Mouse (Mus musculus): Measurements from ENCODE around the gene H2-Oa.

H2-Oa gene

DNA sequence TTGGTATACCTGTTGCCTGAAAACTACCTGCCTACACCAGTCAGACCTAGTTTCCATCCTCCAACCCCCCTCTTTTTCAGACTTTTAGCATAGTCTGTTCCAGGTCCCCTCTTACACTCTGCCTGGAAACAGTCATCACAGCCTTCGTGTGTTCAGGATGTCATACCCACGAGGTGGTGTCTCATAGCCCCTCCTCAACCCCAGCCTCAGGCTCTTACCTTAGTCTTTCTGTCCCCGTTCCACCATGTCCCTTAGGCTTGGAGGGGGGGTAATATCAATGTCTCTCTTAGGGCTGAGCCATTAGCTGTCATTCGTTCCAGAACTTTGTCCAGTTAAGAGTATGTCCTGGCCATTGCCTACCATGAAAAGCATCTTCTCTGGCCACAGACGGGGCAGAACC is 9.0 kb downstream of the H2-Oa start:
- DNase-seq (ENCODE audit: low read depth, low spot score), result no peak

DNA sequence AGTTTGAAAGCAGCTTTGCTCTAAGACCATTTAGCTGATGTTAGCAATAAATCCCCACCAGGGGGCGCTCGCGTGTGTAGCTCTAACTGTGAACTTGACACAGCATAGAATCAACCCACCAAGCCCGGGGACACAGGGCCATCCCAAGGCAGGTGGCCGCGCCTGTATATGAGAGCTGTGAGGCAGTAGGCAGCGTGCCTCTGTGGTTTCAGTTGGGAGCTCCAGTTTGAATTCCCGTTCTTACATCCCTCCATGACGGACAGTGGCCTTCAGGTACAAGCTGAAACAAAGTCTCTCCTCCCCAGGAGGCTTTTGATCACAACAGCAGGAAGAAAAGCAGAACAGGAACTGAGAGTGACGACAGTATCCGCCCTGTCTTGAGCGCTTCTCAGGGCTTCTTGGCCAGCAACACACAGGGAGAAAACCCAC is 9.5 kb downstream of the H2-Oa start:
- DNase-seq (ENCODE audit: low read depth, low spot score), result peak; percentile 76

DNA sequence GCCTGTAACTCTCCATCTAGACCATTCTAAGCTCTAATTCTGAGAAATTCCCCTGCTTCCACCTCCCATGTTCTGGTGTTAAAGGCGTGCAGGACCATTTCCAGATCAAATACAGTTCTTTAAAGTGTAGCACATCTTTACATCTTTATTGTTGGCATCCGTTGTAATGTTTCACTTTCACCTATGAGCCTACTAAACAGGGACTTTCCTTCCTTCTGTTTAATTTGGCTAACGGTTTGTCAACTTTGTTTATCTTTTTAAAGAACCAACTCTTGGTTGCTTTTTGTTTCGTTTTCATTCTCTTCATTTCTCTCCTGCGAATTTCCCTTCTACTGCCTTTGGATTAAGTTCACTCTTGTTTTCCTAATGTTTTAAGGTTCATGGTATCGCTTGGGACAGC is 10.7 kb downstream of the H2-Oa start:
- no peak for DNase-seq (ENCODE audit: low read depth, low spot score)

DNA sequence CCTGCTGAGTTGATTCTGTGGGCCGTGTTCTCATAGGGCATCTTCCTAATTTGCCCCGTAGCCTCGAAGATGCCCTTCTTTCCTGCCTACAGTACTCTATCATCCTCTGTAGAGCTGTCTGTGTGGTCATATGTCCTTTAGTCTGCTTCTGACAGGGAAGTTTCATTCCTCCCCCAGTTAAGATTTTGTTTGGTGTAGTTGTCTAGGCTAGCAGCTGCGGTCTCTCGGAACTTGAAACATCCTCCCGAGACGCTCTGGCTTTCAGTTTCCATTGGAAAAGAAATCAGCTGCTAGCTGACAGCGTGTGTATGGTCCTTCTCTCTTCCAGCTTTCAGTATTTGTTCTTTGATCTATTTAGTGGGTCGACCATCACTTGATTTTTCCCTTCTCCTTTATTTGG is 12.7 kb downstream of the H2-Oa start:
- DNase-seq (ENCODE audit: low read depth, low spot score), result no peak

GRCm38 (mm10) chr17:34106555-34106954 is 14.4 kb downstream of the H2-Oa start:
- DNase-seq (ENCODE audit: low read depth, low spot score), result no peak

GRCm38 (mm10) chr17:34107109-34107867 is 15.1 kb downstream of the H2-Oa start:
- no peak for DNase-seq (ENCODE audit: low read depth, low spot score)

GRCm38 (mm10) chr17:34108460-34108859 is 16.3 kb downstream of the H2-Oa start:
- DNase-seq (ENCODE audit: low read depth, low spot score), result no peak

DNA sequence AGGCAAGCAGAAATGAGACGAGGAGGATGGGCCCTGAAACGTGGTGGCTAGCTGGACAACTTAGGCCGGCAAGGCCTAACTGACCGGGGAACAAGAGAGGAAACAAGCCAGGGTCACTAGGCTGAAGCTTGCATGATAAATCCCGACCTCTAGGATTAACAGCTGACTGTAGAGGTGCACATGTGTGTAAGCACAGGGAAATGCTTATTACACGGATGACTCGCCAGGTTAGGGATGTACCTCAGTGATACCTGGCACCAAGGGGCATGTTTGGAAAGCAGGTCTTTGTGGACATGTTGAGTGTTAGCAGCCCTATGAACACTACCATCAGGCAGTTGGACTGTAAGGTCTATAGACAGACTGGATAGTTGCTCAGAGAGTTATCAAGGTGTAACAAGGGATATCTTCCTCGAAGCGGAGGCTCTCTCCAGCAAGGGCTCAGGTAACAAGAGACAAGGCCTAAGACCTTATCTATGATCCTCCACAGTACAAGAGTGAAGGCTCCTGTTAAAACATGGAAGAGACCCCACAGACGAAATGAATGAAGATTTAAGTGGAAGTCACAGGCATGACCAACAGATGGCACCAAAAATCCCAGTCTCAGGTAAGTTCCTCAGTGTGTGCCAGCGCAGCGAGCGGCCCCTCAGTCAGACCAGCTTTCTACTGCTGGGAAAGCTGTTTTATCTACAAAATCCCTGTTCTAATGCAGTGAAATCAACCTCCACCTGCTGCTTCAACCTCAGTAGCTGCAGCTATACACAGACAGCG is 17.1 kb downstream of the H2-Oa start:
- DNase-seq (ENCODE audit: low read depth, low spot score), result no peak

- DNase-seq (ENCODE audit: low read depth, low spot score), result no peak
Measured at GRCm38 (mm10) chr17:34109806-34110195, 17.7 kb downstream of the H2-Oa start.

GRCm38 (mm10) chr17:34110309-34110708 is 18.2 kb downstream of the H2-Oa start:
- no peak for DNase-seq (ENCODE audit: low read depth, low spot score)

DNA sequence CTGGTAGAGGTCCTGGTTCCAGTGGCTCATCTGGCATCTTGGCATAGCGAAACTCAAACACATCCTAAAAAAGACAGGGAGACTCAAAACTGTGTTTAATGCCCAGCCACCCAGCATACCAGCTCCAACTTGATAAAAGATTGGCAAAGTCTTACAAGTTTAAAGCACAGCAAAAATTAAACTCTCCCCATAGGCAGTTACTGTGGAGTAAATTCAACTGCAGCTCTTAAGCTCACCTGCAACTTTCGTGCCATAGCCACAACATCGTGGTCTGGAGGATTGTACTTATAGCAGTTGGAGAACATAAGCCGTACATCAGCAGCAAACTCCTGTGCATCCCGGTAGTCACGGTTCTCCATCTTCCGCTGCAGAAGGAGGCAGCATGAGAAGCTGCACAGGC is 22.0 kb downstream of the H2-Oa start:
- no peak for DNase-seq (ENCODE audit: low read depth, low spot score)

- DNase-seq (ENCODE audit: low read depth, low spot score), result no peak
Measured at GRCm38 (mm10) chr17:34116736-34117370, 24.7 kb downstream of the H2-Oa start.

GRCm38 (mm10) chr17:34117421-34118112 is 25.4 kb downstream of the H2-Oa start:
- peak; percentile 44 for DNase-seq (ENCODE audit: low read depth, low spot score)

- DNase-seq (ENCODE audit: low read depth, low spot score), result peak; percentile 29
Measured at GRCm38 (mm10) chr17:34118113-34118872, 26.2 kb downstream of the H2-Oa start.

DNA sequence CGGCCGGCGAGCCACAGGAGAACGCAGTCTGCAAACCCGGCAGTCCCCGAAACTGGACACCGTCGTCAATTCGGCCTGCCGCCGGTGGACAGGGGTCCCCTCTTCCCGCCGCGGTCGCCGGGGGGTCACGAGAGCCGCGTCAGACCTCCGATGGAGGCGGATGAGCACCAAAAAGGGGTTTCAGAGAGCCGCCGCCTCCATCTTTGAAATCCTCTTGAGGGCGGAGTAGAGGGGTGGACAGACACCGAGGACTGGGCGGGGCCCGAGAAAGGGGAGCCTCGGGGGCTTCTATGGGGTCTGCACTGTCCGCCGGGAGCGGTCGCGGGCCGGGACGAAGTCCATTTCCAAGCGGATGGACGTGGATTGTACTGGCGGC is 26.7 kb downstream of the H2-Oa start:
- no peak for DNase-seq (ENCODE audit: low read depth, low spot score)

DNA sequence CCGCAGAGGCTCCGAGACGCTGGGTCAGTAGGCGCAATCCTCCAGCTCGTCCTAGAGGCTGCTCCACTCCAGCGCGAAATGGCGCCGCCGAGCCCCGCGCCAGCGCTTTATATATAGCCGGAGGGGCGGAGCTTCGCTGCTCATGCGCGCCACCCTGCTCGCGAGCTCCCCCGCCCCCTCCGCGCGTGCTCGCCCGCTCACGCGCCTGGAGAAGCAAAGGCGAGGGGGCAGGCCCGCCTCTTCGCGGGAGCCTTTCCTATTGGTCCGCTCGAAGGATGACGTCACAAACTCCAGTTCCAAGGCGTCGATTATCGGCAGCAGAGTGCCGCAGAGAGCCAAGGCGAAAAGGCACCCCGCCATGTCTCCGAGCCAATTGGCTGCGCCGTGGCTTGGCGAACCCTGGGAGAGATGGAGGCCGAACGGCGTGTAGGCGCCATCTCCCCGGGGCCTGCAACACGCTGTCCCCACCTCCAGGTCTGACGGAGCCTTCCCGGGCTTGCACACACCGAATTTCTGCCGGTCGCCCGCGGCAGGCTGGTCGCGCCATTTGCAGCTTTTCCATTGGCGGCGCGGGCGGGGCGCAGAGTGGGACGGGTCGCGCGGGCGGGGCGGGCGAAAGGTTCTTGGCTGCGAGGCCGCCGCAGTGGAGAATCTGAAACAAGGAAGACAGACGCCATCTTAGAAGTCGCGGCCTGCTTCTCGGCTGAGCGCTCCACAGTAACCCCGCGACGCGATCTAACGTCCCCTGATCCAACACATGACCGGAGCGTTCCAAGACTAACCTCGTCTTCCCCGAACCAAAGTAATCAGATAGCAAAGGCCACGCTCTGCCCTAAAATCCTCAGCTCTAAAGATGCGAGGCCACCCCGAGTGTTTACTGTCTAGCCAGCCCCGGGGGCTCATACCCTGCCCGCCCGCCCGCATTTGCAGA is 27.4 kb downstream of the H2-Oa start, which contains the start of gene H2-DMa:
Gene H2-DMa (plus strand): TSS at position 293 of the 931 bp plus-strand sequence.
- DNase-seq (ENCODE audit: low read depth, low spot score), result peak; percentile 98

GRCm38 (mm10) chr17:34120180-34120723 is 28.1 kb downstream of the H2-Oa start:
- DNase-seq (ENCODE audit: low read depth, low spot score), result peak; percentile 44

GRCm38 (mm10) chr17:34120814-34121171 is 28.7 kb downstream of the H2-Oa start:
- peak; percentile 73 for DNase-seq (ENCODE audit: low read depth, low spot score)

GRCm38 (mm10) chr17:34121172-34121878 is 29.2 kb downstream of the H2-Oa start:
- DNase-seq (ENCODE audit: low read depth, low spot score), result peak; percentile 42
